Mouse (Mus musculus): Measurements from ENCODE around the gene Fam172a.
"Not testable (repeated sequence)": the region's sequence is repeated elsewhere in the genome, so short reads cannot be mapped to it uniquely, and the experiment has no call there.

The Fam172a gene

GRCm38 (mm10) chr13:77701733-77702132 lies at the start of gene Fam172a:
Gene Fam172a, plus strand, starts transcription at chr13:77702033.
- DNase-seq (ENCODE audit: low read depth, low spot score): not testable (repeated sequence)

GRCm38 (mm10) chr13:77688651-77689050 lies 13.2 kb upstream of the Fam172a start:
- no peak for DNase-seq (ENCODE audit: low read depth, low spot score)

- peak; percentile 85 for DNase-seq (ENCODE audit: low read depth, low spot score)
Measured at GRCm38 (mm10) chr13:77708514-77709013, 6.7 kb downstream of the Fam172a start.

GRCm38 (mm10) chr13:77717499-77717898 lies 15.7 kb downstream of the Fam172a start:
- DNase-seq (ENCODE audit: low read depth, low spot score): no peak

- no peak for DNase-seq (ENCODE audit: low read depth, low spot score)
Measured at GRCm38 (mm10) chr13:77742822-77743221, 41.0 kb downstream of the Fam172a start.

- no peak for DNase-seq (ENCODE audit: low read depth, low spot score)
Measured at GRCm38 (mm10) chr13:77777606-77778005, 75.8 kb downstream of the Fam172a start.

GRCm38 (mm10) chr13:77807341-77807740 lies 105.5 kb downstream of the Fam172a start:
- DNase-seq (ENCODE audit: low read depth, low spot score): not testable (repeated sequence)

- no peak for DNase-seq (ENCODE audit: low read depth, low spot score)
Measured at GRCm38 (mm10) chr13:77810449-77810848, 108.6 kb downstream of the Fam172a start.

GRCm38 (mm10) chr13:77826138-77826537 lies 124.3 kb downstream of the Fam172a start:
- DNase-seq (ENCODE audit: low read depth, low spot score): no peak

- DNase-seq (ENCODE audit: low read depth, low spot score): no peak
Measured at GRCm38 (mm10) chr13:77843017-77843654, 141.3 kb downstream of the Fam172a start.

- no peak for DNase-seq (ENCODE audit: low read depth, low spot score)
Measured at GRCm38 (mm10) chr13:77848868-77849267, 147.0 kb downstream of the Fam172a start.

- peak; percentile 19 for DNase-seq (ENCODE audit: low read depth, low spot score)
Measured at GRCm38 (mm10) chr13:77864804-77865203, 163.0 kb downstream of the Fam172a start.

- DNase-seq (ENCODE audit: low read depth, low spot score): no peak
Measured at GRCm38 (mm10) chr13:77868314-77868713, 166.5 kb downstream of the Fam172a start.

- no peak for DNase-seq (ENCODE audit: low read depth, low spot score)
Measured at GRCm38 (mm10) chr13:77878120-77878519, 176.3 kb downstream of the Fam172a start.

- no peak for DNase-seq (ENCODE audit: low read depth, low spot score)
Measured at GRCm38 (mm10) chr13:77878545-77878944, 176.7 kb downstream of the Fam172a start.

GRCm38 (mm10) chr13:77897619-77898018 lies 195.8 kb downstream of the Fam172a start:
- no peak for DNase-seq (ENCODE audit: low read depth, low spot score)

GRCm38 (mm10) chr13:77898066-77898796 lies 196.4 kb downstream of the Fam172a start:
- no peak for DNase-seq (ENCODE audit: low read depth, low spot score)

- DNase-seq (ENCODE audit: low read depth, low spot score): no peak
Measured at GRCm38 (mm10) chr13:77899725-77900124, 197.9 kb downstream of the Fam172a start.

GRCm38 (mm10) chr13:77900843-77901242 lies 199.0 kb downstream of the Fam172a start:
- DNase-seq (ENCODE audit: low read depth, low spot score): no peak

- DNase-seq (ENCODE audit: low read depth, low spot score): no peak
Measured at GRCm38 (mm10) chr13:77909184-77909583, 207.4 kb downstream of the Fam172a start.

- DNase-seq (ENCODE audit: low read depth, low spot score): no peak
Measured at GRCm38 (mm10) chr13:77922834-77923233, 221.0 kb downstream of the Fam172a start.

GRCm38 (mm10) chr13:77957611-77958010 lies 255.8 kb downstream of the Fam172a start:
- DNase-seq (ENCODE audit: low read depth, low spot score): no peak
